9 mouse cellular contexts compared by ENCODE assay signal in the genomic region with DNA sequence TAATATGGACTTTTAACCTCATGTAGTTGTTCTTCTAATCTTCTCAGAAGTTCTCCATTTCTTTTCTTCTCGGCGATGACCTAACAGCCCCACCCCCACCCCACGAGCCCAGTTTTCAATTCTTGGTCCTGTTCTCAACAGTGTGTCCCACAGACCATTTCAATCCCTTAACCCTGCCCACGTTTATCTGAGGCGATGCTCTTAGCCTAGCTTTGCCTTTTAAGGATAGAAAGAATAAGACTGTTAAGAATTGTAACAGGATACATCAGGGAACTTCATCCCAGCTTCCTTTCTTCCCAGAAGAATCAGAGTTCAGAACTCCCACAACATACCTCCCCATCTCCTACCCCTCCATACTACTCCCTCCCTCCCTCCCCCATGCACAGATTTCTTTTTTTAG. TPM values are rescaled to one million over a fixed set of nuclear protein-coding genes. Genes with fewer than 3 reads are reported as not detected.
DNase-seq lines count a peak whose midpoint lies in the region; ATAC-seq and TF ChIP-seq lines count a peak whose summit lies in the region.
"Had no signal": no experiment of that assay in that cellular context is flagged by ENCODE, and none has a peak within 500 bp of the region (broad histone marks: within the 10 kb centered on the region; RNA-seq: fewer than 3 reads in every experiment).

No protein-coding gene starts in this region.

- no peaks in the 10 kb centered on the region for H3K27me3 ChIP-seq in kidney, postnatal 0 days (ENCODE audit: insufficient read depth, low read length)
- peaks cover 17% of the 10 kb centered on the region for H3K27me3 ChIP-seq in forebrain, embryonic 10.5 days (ENCODE audit: poor library complexity, severe bottlenecking)
- H3K27me3 ChIP-seq in intestine, embryonic 15.5 days (replicated peaks) = no peaks in the 10 kb centered on the region
- H3K27me3 ChIP-seq in midbrain, embryonic 15.5 days (replicated peaks) = no peaks in the 10 kb centered on the region
- H3K27me3 ChIP-seq: Patski had no signal

- no peak for TF ChIP-seq CTCF in kidney, postnatal 0 days (IDR thresholded peaks at IDR 0.05; ENCODE audit: low read depth)

- DNase-seq in kidney, postnatal 0 days (ENCODE audit: low spot score) = peak; percentile 61
- DNase-seq in kidney, postnatal 14 days = no peak
- DNase-seq in forebrain, embryonic 10.5 days (ENCODE audit: extremely low spot score, low spot score) = no peak
- no peak for DNase-seq in urinary bladder, postnatal 14 days (ENCODE audit: low spot score)
- DNase-seq in cerebellum, postnatal 36 days = no peak
- DNase-seq in spleen, adult 12 weeks (ENCODE audit: low spot score) = no peak

- H3K4me1 ChIP-seq in kidney, postnatal 0 days (replicated peaks; ENCODE audit: insufficient read depth, low read length) = no peaks in the 10 kb centered on the region; the same call in 1 of the 2 replicates
- H3K4me1 ChIP-seq in forebrain, embryonic 10.5 days = peaks cover 23% of the 10 kb centered on the region
- H3K4me1 ChIP-seq in intestine, embryonic 15.5 days (replicated peaks) = peaks cover 7% of the 10 kb centered on the region; the same call in 1 of the 2 replicates
- peaks cover 9% of the 10 kb centered on the region for H3K4me1 ChIP-seq in midbrain, embryonic 15.5 days

- H3K9me3 ChIP-seq in kidney, postnatal 0 days (replicated peaks; ENCODE audit: low read length) = no peaks in the 10 kb centered on the region
- H3K9me3 ChIP-seq in forebrain, embryonic 10.5 days = no peaks in the 10 kb centered on the region
- H3K9me3 ChIP-seq in intestine, embryonic 15.5 days = no peaks in the 10 kb centered on the region
- no peaks in the 10 kb centered on the region for H3K9me3 ChIP-seq in midbrain, embryonic 15.5 days

- no peak overlapping the region; the same call in 1 of the 2 replicates for H3K4me3 ChIP-seq in kidney, postnatal 0 days (replicated peaks; ENCODE audit: low read depth, low read length)
- H3K4me3 ChIP-seq in forebrain, embryonic 10.5 days = peak overlapping the region; percentile 61
- no peak overlapping the region for H3K4me3 ChIP-seq in intestine, embryonic 15.5 days (replicated peaks)
- no peak overlapping the region for H3K4me3 ChIP-seq in midbrain, embryonic 15.5 days

- 0 out of 2 replicates have a peak overlapping the region, but pooled peaks have one; percentile 42 for H3K27ac ChIP-seq in kidney, postnatal 0 days
- H3K27ac ChIP-seq in forebrain, embryonic 10.5 days = no peak overlapping the region
- peak overlapping the region; percentile 76 for H3K27ac ChIP-seq in intestine, embryonic 15.5 days
- H3K27ac ChIP-seq in midbrain, embryonic 15.5 days = no peak overlapping the region

- H3K4me2 ChIP-seq in kidney, postnatal 0 days (ENCODE audit: low read length) = peak overlapping the region; percentile 69
- H3K4me2 ChIP-seq in intestine, embryonic 15.5 days (replicated peaks) = peak overlapping the region; percentile 90
- H3K4me2 ChIP-seq in midbrain, embryonic 15.5 days = peak overlapping the region; percentile 81; the same call in 1 of the 2 replicates

- no peaks in the 10 kb centered on the region for H3K36me3 ChIP-seq in kidney, postnatal 0 days (ENCODE audit: insufficient read depth, low read length)
- H3K36me3 ChIP-seq in forebrain, embryonic 10.5 days (replicated peaks) = no peaks in the 10 kb centered on the region
- H3K36me3 ChIP-seq in intestine, embryonic 15.5 days = no peaks in the 10 kb centered on the region
- no peaks in the 10 kb centered on the region for H3K36me3 ChIP-seq in midbrain, embryonic 15.5 days (replicated peaks)

- no peak for ATAC-seq in kidney, postnatal 0 days (replicated peaks; ENCODE audit: low FRiP score, low read depth)
- no peak for ATAC-seq in intestine, embryonic 15.5 days
- ATAC-seq in midbrain, embryonic 15.5 days (replicated peaks) = no peak
- ATAC-seq: Patski had no signal

- no peak overlapping the region for H3K9ac ChIP-seq in kidney, postnatal 0 days (ENCODE audit: low read depth, low read length)
- H3K9ac ChIP-seq in intestine, embryonic 15.5 days = no peak overlapping the region
- no peak overlapping the region for H3K9ac ChIP-seq in midbrain, embryonic 15.5 days

- WGBS in kidney, postnatal 0 days = 27% methylated on average over 5 of the region's 5 CpGs
- WGBS in forebrain, embryonic 10.5 days = 58% methylated on average over 5 of the region's 5 CpGs
- 30% methylated on average over 5 of the region's 5 CpGs for WGBS in intestine, embryonic 15.5 days
- 44% methylated on average over 5 of the region's 5 CpGs for WGBS in midbrain, embryonic 15.5 days

RNA-seq across cellular contexts. Expression of a gene that starts 3.5 kb away (rescaled TPM):
- 0.15 and 0.24 TPM in 2 replicates for polyA plus RNA-seq in kidney, postnatal 0 days (2015; fragmentation: Nextera tagmentation; extraction: Ambion mirVana)
- polyA plus RNA-seq in forebrain, embryonic 10.5 days (2016; fragmentation: Nextera tagmentation; extraction: Ambion mirVana) = 0.16 TPM in 1 of 2 replicates, not detected in the other
- polyA plus RNA-seq in intestine, embryonic 15.5 days (2015; fragmentation: Nextera tagmentation; extraction: Ambion mirVana) = 1.7 and 1.9 TPM in 2 replicates
- 0.66 and 1.3 TPM in 2 replicates for polyA plus RNA-seq in midbrain, embryonic 15.5 days (2015; fragmentation: Nextera tagmentation; extraction: Ambion mirVana)
- polyA plus RNA-seq: Patski had no signal

Comparison
In these comparisons a context has a peak if more than half of its experiments do, and no peak if none do; other contexts are left out.
1. H3K27ac ChIP-seq: peak in kidney, postnatal 0 days (single experiment) and intestine, embryonic 15.5 days (single experiment); none in forebrain, embryonic 10.5 days (single experiment) and midbrain, embryonic 15.5 days (single experiment).
2. Peak in every context shown above with its lines, with median percentiles within 50 percentile points of each other: H3K4me2 ChIP-seq.